Mouse (Mus musculus) left cerebral cortex, adult 9 months (tissue): Measurements from ENCODE around the gene Btbd9.
"Not testable (repeated sequence)": the region's sequence is repeated elsewhere in the genome, so short reads cannot be mapped to it uniquely, and the experiment has no call there.

Source experiments
- DNase-seq, 2 experiments: peaks; one replicate each; pipeline ENCODE4 v3.0.0; 2022; ENCODE audit warnings: low spot score in 2 of 2

The Btbd9 gene

GRCm38 (mm10) chr17:30512531-30512930 lies 63.8 kb downstream of the Btbd9 start:
- DNase-seq: no peak

DNA sequence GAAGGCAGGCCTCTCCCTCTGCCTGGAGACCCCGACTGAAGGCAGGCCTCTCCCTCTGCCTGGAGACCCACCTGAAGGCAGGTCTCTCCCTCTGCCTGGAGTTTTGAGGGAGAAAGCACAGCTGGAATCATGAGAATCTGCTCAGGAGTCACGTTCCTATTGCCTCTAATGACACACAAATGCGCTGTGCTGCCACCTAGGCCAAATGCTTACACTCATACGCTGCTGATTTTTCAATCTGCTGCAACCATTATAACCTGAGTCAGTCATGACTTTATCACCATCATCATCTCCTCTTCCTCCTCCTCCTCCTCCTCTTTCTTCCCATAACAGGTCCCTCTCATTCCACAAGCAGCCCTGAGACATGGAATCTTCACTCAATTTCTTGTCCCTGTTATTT lies 64.3 kb downstream of the Btbd9 start:
- DNase-seq: no peak

GRCm38 (mm10) chr17:30511399-30511798 lies 64.9 kb downstream of the Btbd9 start:
- no peak for DNase-seq

GRCm38 (mm10) chr17:30510171-30510570 lies 66.1 kb downstream of the Btbd9 start:
- DNase-seq: no peak

DNA sequence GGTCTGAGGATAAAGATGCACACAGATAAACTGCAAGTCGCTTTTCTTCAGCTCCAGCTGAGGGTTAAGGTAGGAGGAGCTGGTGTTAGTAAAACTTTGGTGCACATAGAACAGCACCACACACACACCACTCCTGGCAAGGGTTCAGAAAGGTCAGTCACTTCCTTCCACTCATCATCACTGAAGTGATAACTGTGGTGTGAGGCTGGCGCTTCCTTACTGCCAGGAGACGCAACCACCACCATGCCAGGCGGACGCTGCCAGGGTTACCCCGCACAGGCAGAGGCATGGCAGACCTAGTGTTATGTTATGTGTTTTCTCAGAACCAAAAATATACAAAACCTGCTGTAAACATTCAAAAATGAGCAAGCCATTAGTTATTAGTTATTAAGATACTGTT lies 66.6 kb downstream of the Btbd9 start:
- DNase-seq: no peak

DNA sequence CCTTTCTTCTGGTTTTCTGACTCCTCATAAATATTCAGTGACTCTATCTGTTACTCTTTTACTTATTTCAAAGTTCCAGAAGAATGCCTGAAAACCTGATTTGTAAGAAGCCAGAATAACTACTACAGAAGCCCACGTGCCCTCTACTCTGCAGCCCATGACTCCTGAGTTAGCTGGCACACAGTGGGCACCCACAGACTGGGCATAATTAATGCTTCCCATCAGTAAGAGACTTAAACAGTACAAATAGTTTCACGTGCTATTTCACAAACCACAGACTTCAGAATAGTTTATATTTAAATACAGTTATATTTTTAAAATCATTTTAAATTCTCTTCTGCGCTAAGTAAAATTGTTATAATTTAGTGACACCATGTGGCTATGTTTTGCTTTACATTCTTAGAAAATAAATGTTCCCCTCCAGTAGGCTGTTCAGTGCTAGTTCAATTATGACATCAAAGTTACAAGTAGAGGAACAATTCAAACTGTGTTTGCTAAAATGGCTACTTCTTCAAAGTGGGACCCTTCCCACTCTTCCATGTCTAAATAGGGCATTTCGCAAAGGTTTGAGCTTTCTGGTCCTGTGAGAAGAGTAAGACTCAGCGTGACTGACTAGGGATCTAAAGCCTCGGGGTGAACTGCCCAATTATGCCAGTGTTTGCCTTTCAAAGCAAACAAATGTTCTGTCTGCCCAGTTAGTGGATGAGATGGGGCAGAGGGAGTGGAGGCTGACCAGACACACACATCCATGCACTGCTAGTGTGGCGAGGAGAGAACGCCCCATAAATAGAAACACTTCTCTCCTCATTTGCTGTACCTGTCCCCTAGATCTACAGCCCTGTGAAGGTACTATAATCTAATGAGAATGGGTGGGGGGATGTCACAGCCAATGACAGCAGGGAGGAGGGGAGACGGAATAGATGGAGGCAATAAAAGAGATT lies 68.4 kb downstream of the Btbd9 start:
- no peak for DNase-seq

DNA sequence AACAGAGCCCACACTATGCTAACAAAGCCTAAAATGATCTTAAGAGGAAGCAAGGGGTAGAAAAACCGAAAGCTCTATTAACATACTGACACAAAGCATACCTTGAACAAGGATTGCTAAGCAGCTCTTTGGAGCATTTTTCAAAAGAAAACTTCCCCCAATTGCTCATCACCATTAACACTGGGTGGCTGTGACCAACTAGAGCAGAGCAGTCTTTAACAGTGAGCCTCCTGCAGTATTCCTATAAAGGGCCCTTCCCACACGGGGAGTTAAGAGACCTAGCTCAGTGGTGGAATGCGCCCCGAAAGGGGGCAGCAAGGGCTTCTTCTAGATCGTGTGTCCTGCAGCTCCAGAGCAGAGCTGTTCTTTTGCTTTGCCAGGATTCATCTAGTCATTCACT lies 69.4 kb downstream of the Btbd9 start:
- no peak for DNase-seq

GRCm38 (mm10) chr17:30499541-30499940 lies 76.7 kb downstream of the Btbd9 start:
- not testable (repeated sequence) for DNase-seq

GRCm38 (mm10) chr17:30498779-30499178 lies 77.5 kb downstream of the Btbd9 start:
- no peak for DNase-seq

GRCm38 (mm10) chr17:30498376-30498719 lies 77.9 kb downstream of the Btbd9 start:
- no peak for DNase-seq

- peak; percentile 38 to 80 for DNase-seq
These were observed 78.5 kb downstream of the Btbd9 start for GRCm38 (mm10) chr17:30497525-30498375.

DNA sequence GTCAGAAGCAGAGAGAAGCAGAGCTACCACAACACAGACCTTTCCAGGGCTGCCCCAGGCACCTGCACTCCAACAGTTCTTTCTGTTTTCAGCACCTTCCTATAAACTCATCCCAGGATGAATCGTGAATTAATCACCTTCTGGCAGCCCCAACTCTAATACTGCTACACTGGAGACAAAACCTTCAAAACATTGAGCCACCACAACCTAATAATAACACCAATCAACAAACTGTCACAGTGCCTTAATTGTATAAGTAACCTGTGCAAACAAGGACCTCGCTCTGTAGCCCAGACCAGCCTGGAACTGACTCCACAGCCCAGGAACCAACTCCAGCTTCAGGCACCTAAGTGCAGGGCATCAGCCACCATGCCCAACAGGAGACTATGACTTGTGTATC lies 80.7 kb downstream of the Btbd9 start:
- no peak for DNase-seq

GRCm38 (mm10) chr17:30495154-30495553 lies 81.1 kb downstream of the Btbd9 start:
- DNase-seq: no peak

DNA sequence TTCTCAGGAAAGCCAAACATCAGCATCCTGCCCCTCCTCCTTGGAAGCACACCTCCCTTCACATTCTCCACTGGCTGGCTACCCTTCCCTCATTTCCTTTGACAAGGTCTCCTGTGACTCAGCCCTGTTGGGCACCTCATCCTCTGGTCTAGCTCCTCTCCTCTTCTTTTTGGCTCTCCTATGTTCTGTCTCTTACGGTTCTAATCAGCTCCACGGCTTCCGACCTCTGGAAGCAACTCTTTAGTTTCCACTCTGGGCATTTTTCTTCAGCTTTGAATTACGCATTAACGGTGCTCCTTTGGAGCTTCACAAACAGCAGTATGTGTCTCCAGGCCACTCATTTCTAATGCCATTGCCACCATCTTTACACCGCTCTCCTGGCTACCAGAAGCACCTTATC lies 82.8 kb downstream of the Btbd9 start:
- DNase-seq: no peak

DNA sequence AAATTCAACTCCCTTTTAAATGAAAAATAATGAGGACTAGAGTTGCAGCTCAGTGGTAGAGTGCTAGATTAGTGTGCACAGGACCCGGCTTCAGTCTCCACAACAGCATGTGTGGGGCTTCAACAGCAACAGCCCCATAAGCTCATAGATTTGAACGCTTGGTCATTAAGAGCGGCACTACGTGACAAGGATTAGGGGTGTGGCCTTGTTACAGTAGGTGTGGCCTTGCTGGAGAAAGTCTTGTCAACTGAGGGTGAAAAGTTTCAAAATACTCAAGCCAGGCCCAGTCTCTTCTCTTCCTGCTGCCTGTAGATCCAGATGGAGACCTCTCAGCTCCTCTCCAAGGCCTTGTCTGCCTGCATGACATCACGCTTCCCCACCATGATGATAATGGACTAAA lies 84.1 kb downstream of the Btbd9 start:
- no peak for DNase-seq

- no peak for DNase-seq
These were observed 84.7 kb downstream of the Btbd9 start for GRCm38 (mm10) chr17:30491601-30492000.

GRCm38 (mm10) chr17:30490601-30491000 lies 85.7 kb downstream of the Btbd9 start:
- no peak for DNase-seq

DNA sequence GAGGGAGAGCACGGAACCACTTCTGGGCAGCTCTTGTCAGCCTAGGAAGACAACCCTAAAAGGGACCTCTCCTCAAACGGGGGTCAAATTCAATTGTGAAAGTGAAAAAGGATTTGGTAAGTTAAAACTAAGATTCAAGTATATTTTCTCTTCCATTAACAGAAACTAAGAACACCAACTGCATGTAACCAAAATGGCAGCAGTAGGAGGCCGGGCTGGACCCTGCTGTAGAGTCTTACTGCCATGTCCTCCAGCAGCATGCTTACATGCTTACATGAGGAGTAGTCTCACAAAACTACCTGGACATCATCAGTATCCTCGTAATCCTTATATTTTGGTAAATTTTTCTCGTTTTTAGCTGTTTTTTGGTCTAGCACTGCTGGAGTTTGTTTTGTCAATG lies 86.2 kb downstream of the Btbd9 start:
- no peak for DNase-seq

- DNase-seq: no peak
These were observed 86.7 kb downstream of the Btbd9 start for GRCm38 (mm10) chr17:30489629-30490028.

GRCm38 (mm10) chr17:30487695-30488094 lies 88.6 kb downstream of the Btbd9 start:
- no peak for DNase-seq

DNA sequence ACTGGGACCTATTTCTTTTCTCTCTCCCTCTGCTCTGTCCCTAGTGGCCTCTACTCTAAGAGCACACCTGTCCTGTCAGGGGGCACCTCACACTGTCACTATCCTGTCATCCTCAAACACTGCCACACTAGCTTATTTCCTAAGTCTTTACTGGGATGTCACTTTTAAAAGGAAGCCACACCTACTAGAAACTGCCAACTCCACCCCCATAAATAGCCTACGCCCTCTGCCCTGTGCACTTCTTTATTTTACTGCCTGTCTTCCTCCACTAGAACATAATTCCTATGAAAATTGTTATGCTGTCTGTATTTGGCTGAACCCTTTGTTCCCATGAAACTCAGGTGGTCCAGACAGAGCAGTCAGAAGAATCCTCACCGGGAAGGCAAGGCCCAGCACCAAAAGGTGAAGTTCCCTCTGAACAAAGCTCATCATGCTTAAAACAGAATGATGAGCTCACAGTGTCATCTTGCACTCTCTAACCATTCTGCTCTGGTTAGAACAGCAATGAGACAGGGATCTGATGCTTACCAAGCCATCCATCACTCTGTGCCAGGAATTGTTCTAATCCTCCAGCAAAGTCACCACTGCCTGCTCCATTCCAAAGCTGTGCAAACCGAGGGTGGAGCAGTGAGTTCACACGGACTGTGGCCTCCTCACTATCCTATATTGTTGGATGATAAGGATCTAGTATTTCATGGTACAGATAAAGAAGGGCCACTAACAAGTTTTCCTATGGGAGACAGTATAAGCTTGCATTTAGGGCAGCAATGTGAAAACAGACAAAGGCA lies 91.0 kb downstream of the Btbd9 start:
- DNase-seq: no peak

- DNase-seq: no peak
These were observed 91.7 kb downstream of the Btbd9 start for GRCm38 (mm10) chr17:30484446-30485066.
